Mouse (Mus musculus): ENCODE results near the gene Ampd3.

Gene Ampd3

GRCm38 (mm10) chr7:110768001-110768400, at the start of gene Ampd3:
Gene Ampd3, plus strand, starts transcription at chr7:110768206.
- no peak for DNase-seq (ENCODE audit: low read depth)

GRCm38 (mm10) chr7:110718505-110718904, 49.5 kb upstream of the Ampd3 start:
- no peak for DNase-seq (ENCODE audit: low read depth)

- no peak for DNase-seq (ENCODE audit: low read depth)
These were observed 48.1 kb upstream of the Ampd3 start for GRCm38 (mm10) chr7:110719857-110720256.

- no peak for DNase-seq (ENCODE audit: low read depth)
These were observed 45.8 kb upstream of the Ampd3 start for GRCm38 (mm10) chr7:110722183-110722582.

- DNase-seq (ENCODE audit: low read depth), result peak; percentile 77
These were observed 41.0 kb upstream of the Ampd3 start for GRCm38 (mm10) chr7:110727049-110727448.

- DNase-seq (ENCODE audit: low read depth), result peak; percentile 78
These were observed 39.1 kb upstream of the Ampd3 start for GRCm38 (mm10) chr7:110728876-110729275.

GRCm38 (mm10) chr7:110729295-110729694, 38.7 kb upstream of the Ampd3 start:
- no peak for DNase-seq (ENCODE audit: low read depth)

GRCm38 (mm10) chr7:110731091-110731967, 36.7 kb upstream of the Ampd3 start:
- no peak for DNase-seq (ENCODE audit: low read depth)

- DNase-seq (ENCODE audit: low read depth), result no peak
These were observed 35.9 kb upstream of the Ampd3 start for GRCm38 (mm10) chr7:110732001-110732632.

- peak; percentile 7 for DNase-seq (ENCODE audit: low read depth)
These were observed 31.1 kb upstream of the Ampd3 start for GRCm38 (mm10) chr7:110736914-110737313.

GRCm38 (mm10) chr7:110739764-110740163, 28.2 kb upstream of the Ampd3 start:
- no peak for DNase-seq (ENCODE audit: low read depth)

- DNase-seq (ENCODE audit: low read depth), result no peak
These were observed 27.8 kb upstream of the Ampd3 start for GRCm38 (mm10) chr7:110740188-110740587.

- no peak for DNase-seq (ENCODE audit: low read depth)
These were observed 26.0 kb upstream of the Ampd3 start for GRCm38 (mm10) chr7:110742022-110742421.

- no peak for DNase-seq (ENCODE audit: low read depth)
These were observed 21.9 kb upstream of the Ampd3 start for GRCm38 (mm10) chr7:110746087-110746562.

GRCm38 (mm10) chr7:110746809-110747208, 21.2 kb upstream of the Ampd3 start:
- DNase-seq (ENCODE audit: low read depth), result no peak

- no peak for DNase-seq (ENCODE audit: low read depth)
These were observed 17.2 kb upstream of the Ampd3 start for GRCm38 (mm10) chr7:110750834-110751233.

- no peak for DNase-seq (ENCODE audit: low read depth)
These were observed 16.4 kb upstream of the Ampd3 start for GRCm38 (mm10) chr7:110751634-110752033.

- peak; percentile 9 for DNase-seq (ENCODE audit: low read depth)
These were observed 14.7 kb upstream of the Ampd3 start for GRCm38 (mm10) chr7:110753310-110753709.

- DNase-seq (ENCODE audit: low read depth), result no peak
These were observed 14.1 kb upstream of the Ampd3 start for GRCm38 (mm10) chr7:110753926-110754330.

GRCm38 (mm10) chr7:110756440-110756839, 11.6 kb upstream of the Ampd3 start:
- DNase-seq (ENCODE audit: low read depth), result no peak

- no peak for DNase-seq (ENCODE audit: low read depth)
These were observed 5.3 kb upstream of the Ampd3 start for GRCm38 (mm10) chr7:110762605-110763180.

- DNase-seq (ENCODE audit: low read depth), result no peak
These were observed 552 bp downstream of the Ampd3 start for GRCm38 (mm10) chr7:110768451-110769064.

All from 416B (cell line).